Mouse (Mus musculus): ENCODE data around the gene Atp5s. TPM values are rescaled to one million over a fixed set of nuclear protein-coding genes. Genes with fewer than 3 reads are reported as not detected.

Atp5s gene
- total RNA-seq (2021): 10 to 100 TPM; 23.2 to 27.3 TPM
- long read RNA-seq, experiment 1, partial matches to known transcripts: 6 of 20 reads
- long read RNA-seq, experiment 1, other reads (novel, unspliced or antisense): 11 of 20 reads
- long read RNA-seq, experiment 2, transcript Atp5s-201 (5 exons, 1,485 nt): major isoform, 9 of 37 reads
- long read RNA-seq, experiment 2, partial matches to known transcripts: 11 of 37 reads
- long read RNA-seq, experiment 2, other reads (novel, unspliced or antisense): 14 of 37 reads

DNA sequence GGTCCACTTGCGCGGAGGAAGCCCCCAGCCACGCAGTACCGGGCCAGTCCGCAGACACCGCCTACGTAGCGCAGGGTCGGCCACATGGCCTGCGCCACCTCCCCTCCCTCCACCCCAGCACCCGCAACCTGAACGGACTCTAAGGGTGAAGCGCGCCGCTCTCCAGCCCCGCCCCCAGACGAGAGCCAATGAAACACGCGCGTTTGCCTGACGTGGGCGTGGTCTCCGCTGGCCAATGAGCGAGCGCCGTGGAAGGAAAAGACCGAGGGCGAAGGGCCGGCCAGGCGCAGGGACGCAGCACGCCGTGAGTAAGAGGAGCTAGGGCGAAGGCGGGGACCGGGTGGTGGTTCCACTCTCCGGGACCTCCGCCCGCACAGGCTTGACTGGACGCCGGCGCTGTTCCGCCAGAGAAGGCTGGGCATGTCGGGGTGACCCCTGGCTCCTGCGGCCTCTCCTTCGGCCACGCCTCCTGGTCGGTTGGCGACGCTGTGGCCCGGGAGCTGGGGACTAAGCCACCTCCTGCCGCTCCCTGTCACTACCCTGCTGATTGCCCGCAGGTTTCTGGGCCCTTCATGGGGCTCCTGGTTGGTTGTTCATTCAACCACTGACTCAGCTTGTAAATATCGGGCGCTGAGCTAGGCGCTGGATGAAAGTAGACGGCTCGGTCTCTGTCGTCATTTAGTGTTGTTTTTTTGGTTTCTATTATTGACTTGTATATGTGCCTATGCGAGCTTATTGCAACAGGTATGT, at the start of gene Atp5s, which contains the start of gene L2hgdh:
TSS of gene Atp5s (plus strand) at position 240 of the 750 bp plus-strand sequence.
TSS of gene L2hgdh (minus strand) at position 163 of the 750 bp plus-strand sequence.
- peak; percentile 91 to 95 for DNase-seq (ENCODE audit: low spot score in 2 of 2)

DNA sequence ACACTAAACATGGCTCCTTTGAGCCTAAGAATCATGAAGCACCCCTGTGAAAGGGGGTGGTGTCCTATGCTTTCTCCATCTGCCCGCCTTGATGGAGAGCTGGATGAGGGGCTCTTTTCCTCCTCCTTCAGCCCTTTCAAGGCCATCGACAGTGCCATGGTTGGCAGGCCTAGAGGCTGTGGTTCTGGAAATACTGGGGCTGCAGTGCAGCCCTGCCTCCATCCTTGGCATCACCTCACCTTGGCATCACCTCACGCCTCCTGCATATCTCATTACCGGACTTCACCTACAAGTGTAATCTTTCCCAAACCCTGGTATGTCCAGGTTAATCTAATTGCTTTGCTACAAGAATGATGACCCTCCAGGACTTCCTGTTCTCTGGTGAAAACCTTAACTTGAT, 48.6 kb upstream of the Atp5s start:
- DNase-seq (ENCODE audit: low spot score in 2 of 2): no peak

DNA sequence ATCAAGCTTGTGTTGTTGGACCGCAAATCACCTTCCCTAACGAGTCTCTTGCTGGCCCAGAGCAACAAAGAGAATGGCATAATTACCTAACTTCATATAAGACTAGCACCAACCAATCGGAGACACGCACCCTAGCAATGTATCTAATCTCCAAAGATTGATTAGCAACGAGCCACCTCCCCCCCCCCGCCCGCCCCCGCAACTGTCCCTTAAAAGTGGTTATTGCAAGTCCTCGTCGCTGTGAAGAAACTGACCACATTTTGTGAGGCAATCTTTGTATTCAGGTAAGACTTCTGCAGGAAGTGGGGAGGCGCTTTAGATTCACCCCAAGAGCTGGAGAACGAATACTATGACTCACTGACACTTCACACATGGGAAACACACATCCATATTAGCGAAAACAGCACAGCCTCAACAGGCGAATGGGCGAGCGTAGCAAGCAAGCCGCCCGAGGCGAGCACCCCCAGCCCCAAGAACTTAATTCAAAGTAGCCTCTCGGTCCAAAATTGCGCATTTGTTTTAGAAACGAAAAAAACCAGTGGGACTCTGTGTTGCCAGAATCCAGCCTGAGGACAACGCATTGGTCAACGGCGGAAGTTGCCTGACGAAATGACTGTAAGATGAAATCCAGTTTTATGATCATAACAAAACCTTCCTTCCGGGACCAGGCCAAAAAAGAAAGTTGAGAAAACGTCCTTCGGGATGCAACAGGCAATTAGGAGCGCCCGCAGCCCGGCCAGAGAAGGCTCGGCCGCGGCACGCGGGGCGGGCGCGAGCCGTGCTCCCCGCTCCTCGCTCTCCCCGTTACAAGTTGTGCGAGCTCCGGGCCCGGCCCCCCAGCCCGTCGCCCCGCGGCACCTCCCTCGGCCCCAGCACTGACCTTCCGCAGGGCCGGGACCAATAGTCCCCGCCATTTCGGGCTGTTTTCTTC, 43.9 kb upstream of the Atp5s start:
- DNase-seq (ENCODE audit: low spot score in 2 of 2): peak; percentile 21 to 24

DNA sequence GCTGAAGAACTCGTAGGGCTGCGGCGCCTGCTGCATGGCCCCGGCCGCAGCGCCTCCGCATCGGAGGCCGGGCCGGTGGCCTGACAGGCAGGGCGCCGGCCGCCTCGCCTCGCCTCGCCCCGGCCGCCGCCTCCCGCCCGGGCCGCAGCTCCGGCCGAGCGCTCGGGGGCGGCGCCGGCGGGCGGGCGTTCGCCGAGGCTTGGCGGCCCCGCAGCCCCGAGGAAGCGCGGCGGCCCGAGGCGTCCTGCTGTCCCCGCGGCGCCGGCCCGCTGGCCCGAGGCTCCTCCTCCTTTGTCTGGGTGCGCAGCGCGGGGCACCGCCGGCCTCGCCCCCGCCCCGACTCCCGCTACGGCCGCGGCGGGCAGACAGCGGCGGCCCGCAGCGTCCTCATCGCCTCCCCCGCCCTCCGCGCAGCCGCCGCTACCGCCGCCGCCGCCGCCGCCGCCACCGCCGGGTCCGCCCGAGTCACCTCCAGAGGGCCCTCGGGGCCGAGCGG, 43.1 kb upstream of the Atp5s start, which contains the start of gene Sos2:
TSS of gene Sos2 (minus strand) at position 287 of the 496 bp plus-strand sequence.
- DNase-seq (ENCODE audit: low spot score in 2 of 2): peak; percentile 39 to 41

DNA sequence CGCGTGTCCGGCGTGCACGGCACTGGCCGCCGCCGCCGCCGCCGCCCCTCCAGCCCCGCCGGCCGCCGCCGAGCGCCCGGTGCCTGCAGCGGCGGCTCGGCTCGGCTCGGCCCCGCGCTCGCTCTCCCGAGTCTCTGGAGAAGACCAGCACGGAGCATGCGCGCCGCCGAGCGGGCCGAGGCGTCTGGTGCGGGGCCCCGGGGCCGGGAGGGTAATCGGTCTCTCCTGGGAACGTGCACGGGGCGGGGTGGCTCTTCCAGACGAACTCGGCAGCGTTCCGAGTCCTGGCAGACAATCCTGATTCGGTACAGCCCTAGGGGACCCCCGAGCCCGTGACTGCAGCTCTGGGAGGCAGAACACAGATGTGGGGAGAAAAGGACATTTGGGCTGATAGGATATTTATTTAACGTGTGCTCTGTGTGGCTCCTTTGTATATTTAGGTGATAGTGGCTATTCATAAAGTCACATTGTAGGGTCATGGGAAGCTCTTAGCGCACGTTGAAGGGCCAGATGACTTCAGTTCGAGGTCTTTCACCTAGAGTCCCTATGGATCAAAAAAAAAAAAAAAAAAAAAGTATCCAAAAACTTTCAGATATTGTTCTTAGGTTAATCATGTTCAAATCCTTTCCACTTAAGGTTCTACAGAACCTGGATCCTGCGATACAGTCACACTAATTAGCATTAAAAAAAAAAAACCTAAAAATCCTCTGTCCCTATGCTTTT, 42.5 kb upstream of the Atp5s start:
- peak; percentile 72 to 76 for DNase-seq (ENCODE audit: low spot score in 2 of 2)

DNA sequence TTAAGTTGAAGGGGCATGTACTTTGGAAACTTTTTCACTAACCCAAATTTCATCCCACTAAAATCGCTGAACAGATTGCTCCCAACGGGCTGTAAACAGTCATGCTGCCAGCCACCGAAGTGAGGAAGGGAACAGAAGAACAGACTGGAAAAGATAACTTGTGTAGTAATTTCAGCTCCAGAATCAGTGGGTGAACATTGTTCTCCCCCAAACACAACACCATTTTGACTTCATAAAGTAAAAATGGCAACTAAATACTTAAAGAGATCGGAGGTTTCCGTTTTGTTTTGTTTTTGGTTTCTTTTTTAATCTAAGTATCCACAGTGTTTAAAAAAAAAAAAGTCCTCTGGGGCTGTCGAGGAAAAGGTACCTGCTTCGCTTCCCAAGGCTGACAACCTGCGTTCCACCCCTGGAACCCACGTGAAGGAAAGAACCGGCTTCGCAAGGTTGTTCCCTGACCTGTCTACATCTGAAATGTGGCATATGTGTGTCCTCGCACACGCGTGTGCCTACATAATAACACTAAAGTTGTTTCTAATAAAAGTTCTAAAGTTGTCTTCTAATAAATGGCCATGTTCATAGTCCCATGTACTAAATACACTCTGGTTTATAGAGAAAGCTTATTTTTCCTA, 41.8 kb upstream of the Atp5s start:
- peak in 1 of 2 experiments; percentile 44 for DNase-seq (ENCODE audit: low spot score in 2 of 2)

DNA sequence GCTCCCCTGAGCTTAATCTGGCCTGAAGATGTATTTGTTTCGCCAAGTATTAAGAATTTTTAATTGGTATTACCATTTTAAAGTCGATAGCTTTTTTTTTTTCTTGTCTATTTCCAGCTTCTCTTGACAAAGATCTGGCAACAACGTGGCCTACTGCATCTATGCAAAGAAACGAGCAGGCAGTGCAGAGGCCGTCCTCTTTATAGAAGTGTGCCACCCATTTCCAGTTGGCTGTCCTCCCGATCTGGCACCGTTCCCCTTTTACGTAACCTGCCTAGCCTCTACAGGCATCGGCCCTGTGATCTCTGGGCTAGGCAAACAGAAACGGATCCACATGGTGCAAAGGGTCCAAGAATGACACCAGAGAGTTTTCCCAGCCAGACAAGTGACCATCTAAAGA, 41.2 kb upstream of the Atp5s start:
- DNase-seq (ENCODE audit: low spot score in 2 of 2): peak; percentile 35 to 65

DNA sequence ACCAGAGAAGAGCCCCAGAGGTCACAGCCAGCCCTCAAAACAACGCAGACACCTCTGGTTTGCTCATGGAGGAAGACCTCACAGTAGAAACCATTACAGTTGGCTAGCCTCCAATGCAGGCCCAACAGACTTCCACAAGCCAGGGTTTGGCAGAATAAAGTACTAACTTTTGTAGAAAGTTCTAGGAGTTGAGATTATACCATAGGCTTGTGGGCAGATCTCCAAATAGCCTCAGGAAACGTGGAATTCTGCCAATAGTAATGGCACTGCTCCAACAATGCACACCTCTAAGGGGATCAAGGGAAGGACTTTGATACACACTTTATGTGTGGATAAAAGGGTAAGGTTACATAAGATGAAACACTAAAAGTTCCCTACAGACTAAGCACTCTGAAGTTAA, 36.4 kb upstream of the Atp5s start:
- no peak for DNase-seq (ENCODE audit: low spot score in 2 of 2)

DNA sequence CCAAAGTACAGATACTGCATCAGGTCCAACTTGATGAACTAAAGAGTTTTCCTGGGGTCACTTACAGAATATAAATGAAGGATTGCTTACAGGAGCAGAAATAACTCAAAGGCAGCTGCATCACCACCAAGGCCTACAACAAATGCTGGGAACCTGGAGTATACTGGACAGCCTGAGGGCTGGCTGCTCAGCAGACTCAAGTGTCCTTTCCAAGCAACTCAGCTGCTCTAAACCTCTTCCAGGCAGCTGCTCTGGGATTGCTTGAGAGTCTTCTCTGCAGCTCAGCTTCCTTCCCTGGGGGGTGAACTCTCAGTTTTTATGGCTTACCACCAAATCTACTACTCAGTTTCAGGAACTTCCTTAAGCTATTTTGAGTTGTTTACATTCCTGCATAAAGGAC, 35.7 kb upstream of the Atp5s start:
- DNase-seq (ENCODE audit: low spot score in 2 of 2): no peak

DNA sequence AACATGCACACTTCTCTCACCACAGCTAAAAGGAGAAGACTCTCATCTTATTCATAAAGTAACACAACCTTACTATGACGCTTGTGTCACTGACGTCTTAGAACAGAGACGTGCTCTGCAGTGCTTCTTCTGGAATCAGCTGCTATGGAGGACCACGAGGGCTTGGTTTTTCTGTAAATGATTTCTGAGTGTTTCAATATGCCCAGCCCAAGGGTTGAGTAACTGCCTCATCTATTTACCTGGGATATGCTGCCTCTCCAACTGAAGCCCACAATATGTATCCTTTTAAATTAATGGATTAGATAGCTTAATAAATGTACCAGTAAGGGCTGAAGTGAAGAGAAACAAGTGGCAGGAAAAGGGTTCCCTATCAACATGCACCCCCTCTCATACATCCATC, 34.0 kb upstream of the Atp5s start:
- DNase-seq (ENCODE audit: low spot score in 2 of 2): no peak

DNA sequence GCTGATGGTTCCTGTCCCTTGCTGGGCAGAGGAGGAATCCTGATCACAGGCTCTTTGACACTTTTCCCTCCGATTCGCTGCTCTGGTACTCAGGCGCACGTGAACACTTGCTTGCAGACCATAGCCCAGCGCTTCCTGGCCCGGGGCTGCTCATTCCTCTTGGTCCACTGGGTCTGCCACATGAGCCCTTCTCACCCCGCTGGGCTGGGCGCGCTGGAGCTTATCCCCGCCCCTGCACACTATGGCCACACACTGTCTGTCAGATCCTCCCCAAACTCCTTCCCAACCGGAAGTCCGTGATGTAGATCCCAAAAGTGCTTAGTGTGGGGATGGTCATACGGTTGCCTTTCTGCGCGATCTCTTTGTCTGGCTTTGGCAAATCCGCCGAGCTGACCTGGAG, 31.3 kb upstream of the Atp5s start:
- no peak for DNase-seq (ENCODE audit: low spot score in 2 of 2)

DNA sequence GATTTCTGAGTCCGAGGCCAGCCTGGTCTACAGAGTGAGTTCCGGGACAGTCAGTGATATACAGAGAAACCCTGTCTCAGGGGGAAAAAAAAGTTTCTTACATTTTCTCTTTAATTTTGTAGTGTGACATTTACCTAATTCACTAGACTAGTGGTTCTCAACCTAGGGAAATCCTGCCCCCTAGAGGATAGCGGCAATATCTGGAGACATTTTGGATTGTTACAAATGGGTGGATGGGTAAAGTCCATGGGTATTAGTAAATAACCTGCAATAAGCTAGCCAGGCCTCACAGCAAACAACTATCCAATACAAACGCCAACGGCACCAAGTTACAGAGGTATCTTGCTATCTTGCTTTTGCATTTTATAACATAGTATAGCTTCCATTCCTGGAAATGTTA, 28.0 kb upstream of the Atp5s start:
- peak; percentile 14 to 55 for DNase-seq (ENCODE audit: low spot score in 2 of 2)

DNA sequence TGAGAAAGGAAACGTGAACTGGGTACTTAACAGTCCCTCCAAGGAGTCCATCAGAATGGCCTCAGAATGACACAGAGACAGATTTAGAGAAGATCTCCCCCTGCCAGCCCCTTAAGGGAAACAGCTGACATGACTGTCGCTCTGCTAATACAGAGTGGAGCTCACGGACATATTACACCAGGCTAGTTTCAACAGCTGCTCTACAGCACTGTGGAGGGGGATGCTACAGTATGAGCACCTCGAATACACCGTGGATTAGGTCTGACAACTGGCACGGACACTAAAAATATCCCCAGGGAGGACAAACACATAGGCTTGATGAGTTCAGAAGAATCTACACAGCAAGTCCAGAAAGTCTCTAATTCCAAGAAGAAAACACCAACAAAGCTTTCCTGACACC, 26.4 kb upstream of the Atp5s start:
- DNase-seq (ENCODE audit: low spot score in 2 of 2): no peak

DNA sequence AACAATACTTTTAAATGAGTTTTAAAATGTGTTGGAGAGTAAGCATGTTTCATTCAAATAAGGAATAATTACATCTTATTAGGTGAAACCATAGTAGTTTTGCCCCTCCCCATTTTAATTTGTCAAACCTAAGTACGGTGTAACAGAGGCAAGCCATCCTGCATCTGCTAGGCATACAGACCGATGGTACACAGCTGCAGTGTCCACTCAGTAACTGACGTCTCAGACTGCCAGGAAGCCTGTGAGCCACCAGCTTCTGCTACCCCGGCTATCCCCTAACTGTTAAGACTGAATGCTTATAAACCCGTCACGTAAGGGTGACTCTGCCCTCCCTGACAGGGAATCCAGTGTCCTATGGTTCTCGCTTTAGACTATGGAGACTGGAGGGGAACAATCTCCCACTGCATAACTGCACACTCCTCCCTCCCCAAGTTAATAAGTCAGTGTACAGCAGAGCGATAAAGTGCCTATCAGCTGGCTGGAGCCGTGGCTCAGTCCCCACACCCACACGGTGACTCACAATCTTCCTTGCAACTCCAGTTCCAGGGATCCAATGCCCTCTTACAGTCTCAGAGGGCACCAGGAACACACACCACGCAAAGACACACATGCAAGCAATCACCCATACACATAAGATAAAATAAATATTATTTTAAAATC, 19.8 kb upstream of the Atp5s start:
- DNase-seq (ENCODE audit: low spot score in 2 of 2): no peak

DNA sequence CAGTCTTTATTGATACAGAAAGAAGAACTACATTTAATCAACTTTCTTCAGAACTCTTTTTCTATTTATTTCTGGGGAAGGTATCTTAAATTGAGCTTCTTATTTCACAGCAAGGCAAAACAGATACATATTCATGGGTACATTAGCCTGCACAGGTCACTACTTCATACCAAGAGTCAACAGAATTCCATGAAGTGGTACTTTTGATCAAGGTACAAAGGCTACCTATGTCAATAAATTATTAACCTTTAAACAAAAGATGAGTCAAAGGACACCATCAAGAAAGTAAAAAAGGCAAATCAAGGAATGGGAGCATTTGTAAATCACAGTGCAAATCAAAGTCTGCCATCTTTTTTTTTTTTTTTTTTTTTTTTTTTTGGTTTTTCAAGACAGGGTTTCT, 11.1 kb upstream of the Atp5s start:
- no peak for DNase-seq (ENCODE audit: low spot score in 2 of 2)

DNA sequence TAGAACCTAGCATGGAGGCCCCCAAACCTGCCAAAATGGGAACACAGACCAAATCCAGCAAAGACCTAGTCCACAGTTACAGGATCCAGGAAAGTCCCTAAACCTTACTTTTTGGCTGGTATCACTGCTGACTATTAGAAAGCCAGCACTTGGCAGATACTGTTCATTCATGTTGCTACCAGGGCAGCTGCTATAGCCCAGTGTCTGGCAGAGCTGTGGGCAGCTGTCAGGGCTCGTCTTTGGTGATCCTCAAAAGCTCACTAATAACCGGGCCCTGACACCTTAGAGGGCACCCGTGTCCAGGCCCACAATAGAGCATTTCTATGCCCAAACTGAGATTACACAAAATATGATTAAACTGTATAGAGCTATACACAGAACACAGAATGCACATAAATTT, 1.9 kb upstream of the Atp5s start:
- DNase-seq (ENCODE audit: low spot score in 2 of 2): no peak

DNA sequence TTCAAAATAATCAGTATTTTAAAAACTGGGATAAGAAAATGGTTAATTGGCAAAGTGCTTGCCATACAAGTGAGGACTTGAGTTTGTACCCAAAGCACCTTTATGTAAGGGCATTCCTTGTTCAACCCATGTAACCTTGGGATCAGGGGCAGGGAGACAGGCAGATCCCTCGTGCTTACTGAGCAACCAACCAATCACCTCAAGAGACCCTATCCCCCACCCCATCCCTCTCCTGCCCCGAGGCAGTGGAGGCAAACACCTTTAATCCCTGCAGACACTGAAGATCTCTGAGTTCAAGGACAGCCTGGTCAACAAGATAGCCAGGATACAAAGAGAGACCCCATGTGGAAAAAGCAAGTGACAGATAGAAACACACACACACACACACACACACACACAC, 1.4 kb upstream of the Atp5s start:
- DNase-seq (ENCODE audit: low spot score in 2 of 2): no peak

DNA sequence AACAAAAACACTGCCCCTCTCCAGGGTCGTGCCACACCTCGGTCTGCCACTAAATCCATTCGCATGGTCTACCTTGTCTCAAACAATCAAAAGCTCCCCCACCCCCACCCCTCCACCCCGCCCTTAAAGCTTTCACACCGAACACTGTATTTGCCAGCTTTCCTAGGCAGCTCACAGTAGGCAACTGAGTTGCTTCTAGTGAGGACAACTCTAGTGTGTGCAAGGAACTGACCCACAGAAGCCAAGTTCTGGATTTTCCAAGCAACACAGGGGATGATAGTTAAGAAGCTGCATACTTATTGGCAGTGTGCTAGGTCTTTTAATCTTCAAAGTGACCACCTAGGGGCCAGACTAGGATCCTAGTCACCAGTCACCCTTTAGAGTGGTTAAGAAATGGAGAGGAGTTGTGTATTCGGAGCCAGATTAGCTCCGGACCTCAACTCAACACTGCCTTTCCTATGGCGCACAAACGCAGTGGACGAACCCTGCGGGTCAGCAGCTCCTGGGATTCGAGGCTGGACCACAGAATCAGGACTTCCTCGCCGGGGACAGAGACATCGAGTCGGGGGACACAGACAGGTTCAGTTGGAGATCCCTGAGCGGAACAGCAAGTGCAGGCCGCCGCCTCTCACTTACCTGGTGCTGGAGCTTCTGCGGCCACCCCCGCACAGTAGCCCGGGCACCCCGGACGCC, 586 bp upstream of the Atp5s start:
- DNase-seq (ENCODE audit: low spot score in 2 of 2): no peak

DNA sequence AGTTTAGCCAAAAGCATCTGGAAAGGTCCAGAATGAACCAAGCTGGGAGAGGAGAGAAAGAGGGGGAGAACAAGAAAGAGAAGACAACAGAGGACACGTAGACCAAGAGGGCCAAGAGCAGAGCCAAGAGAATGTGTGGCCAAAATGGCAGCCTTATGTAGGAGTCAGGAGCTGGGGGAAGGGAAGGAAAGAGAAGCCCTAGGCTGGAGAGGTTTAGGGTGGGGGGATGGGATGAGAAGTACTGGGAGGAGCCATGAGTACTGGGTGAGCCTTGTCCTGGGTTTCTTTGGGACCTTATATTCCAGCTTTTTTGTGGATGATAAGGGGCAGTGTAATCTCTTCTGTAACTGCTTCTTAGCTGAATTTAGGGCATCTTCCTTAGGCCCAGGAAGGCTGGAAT, 4.5 kb downstream of the Atp5s start:
- no peak for DNase-seq (ENCODE audit: low spot score in 2 of 2)
